Mouse (Mus musculus): ENCODE results near the gene Erich6. TPM values are rescaled to one million over a fixed set of nuclear protein-coding genes. Genes with fewer than 3 reads are reported as not detected.

Gene Erich6
- polyA plus RNA-seq, 1 experiment: not detected

GRCm38 (mm10) chr3:58647179-58647578, 10.2 kb upstream of the Erich6 start:
- WGBS: 53% methylated on average over 2 of the region's 2 CpGs
- no peak overlapping the region for H3K4me3 ChIP-seq (ENCODE audit: low read depth, low read length)

GRCm38 (mm10) chr3:58646180-58646579, 9.2 kb upstream of the Erich6 start:
- Histone ChIP-seq H3K36me3 (ENCODE audit: control insufficient read depth, insufficient read depth, low read length) (no peaks in the 10 kb centered on the region), H3K27me3 (ENCODE audit: control insufficient read depth, insufficient read depth, low read length) (no peaks in the 10 kb centered on the region), H3K27ac (ENCODE audit: insufficient read depth, low read depth, low read length) (no peak overlapping the region), H3K4me1 (ENCODE audit: control insufficient read depth, insufficient read depth, insufficient read length, low read length) (no peaks in the 10 kb centered on the region), H3K4me3 (ENCODE audit: low read depth, low read length) (no peak overlapping the region)
- 79% methylated on average over 4 of the region's 4 CpGs for WGBS
- TF ChIP-seq CTCF (IDR thresholded peaks at IDR 0.05; ENCODE audit: extremely low read depth, insufficient read length, insufficient replicate concordance, low read depth, low read length) (no peak), POLR2A (IDR thresholded peaks at IDR 0.05; ENCODE audit: low read depth, low read length) (no peak)

More at GRCm38 (mm10) chr3:58647179-58647578, 10.2 kb upstream of the Erich6 start:
- no peak for TF ChIP-seq CTCF (IDR thresholded peaks at IDR 0.05; ENCODE audit: extremely low read depth, insufficient read length, insufficient replicate concordance, low read depth, low read length)
- Histone ChIP-seq H3K27ac (ENCODE audit: insufficient read depth, low read depth, low read length) (no peak overlapping the region), H3K27me3 (ENCODE audit: control insufficient read depth, insufficient read depth, low read length) (no peaks in the 10 kb centered on the region), H3K4me1 (ENCODE audit: control insufficient read depth, insufficient read depth, insufficient read length, low read length) (no peaks in the 10 kb centered on the region), H3K36me3 (ENCODE audit: control insufficient read depth, insufficient read depth, low read length) (no peaks in the 10 kb centered on the region)

- 78% methylated on average over 2 of the region's 2 CpGs for WGBS
- no peaks in the 10 kb centered on the region for H3K36me3 ChIP-seq (ENCODE audit: control insufficient read depth, insufficient read depth, low read length)
- H3K4me1 ChIP-seq (ENCODE audit: control insufficient read depth, insufficient read depth, insufficient read length, low read length): peaks cover 4% of the 10 kb centered on the region
- no peak for TF ChIP-seq CTCF (IDR thresholded peaks at IDR 0.05; ENCODE audit: extremely low read depth, insufficient read length, insufficient replicate concordance, low read depth, low read length)
- TF ChIP-seq POLR2A (IDR thresholded peaks at IDR 0.05; ENCODE audit: low read depth, low read length): no peak
- peaks cover 5% of the 10 kb centered on the region for H3K27me3 ChIP-seq (ENCODE audit: control insufficient read depth, insufficient read depth, low read length)
- H3K27ac ChIP-seq (ENCODE audit: insufficient read depth, low read depth, low read length): no peak overlapping the region
- no peak overlapping the region for H3K4me3 ChIP-seq (ENCODE audit: low read depth, low read length)
Measured at GRCm38 (mm10) chr3:58631693-58632092, 5.3 kb downstream of the Erich6 start.

GRCm38 (mm10) chr3:58624981-58625380, 12.0 kb downstream of the Erich6 start:
- H3K4me3 ChIP-seq (ENCODE audit: low read depth, low read length): no peak overlapping the region
- 82% methylated on average over 4 of the region's 4 CpGs for WGBS
- no peak for TF ChIP-seq POLR2A (IDR thresholded peaks at IDR 0.05; ENCODE audit: low read depth, low read length)
- TF ChIP-seq CTCF (IDR thresholded peaks at IDR 0.05; ENCODE audit: extremely low read depth, insufficient read length, insufficient replicate concordance, low read depth, low read length): no peak
- H3K36me3 ChIP-seq (ENCODE audit: control insufficient read depth, insufficient read depth, low read length): no peaks in the 10 kb centered on the region
- H3K4me1 ChIP-seq (ENCODE audit: control insufficient read depth, insufficient read depth, insufficient read length, low read length): no peaks in the 10 kb centered on the region
- H3K27ac ChIP-seq (ENCODE audit: insufficient read depth, low read depth, low read length): no peak overlapping the region
- no peaks in the 10 kb centered on the region for H3K27me3 ChIP-seq (ENCODE audit: control insufficient read depth, insufficient read depth, low read length)

- Histone ChIP-seq H3K4me1 (ENCODE audit: control insufficient read depth, insufficient read depth, insufficient read length, low read length) (no peaks in the 10 kb centered on the region), H3K27me3 (ENCODE audit: control insufficient read depth, insufficient read depth, low read length) (no peaks in the 10 kb centered on the region), H3K4me3 (ENCODE audit: low read depth, low read length) (no peak overlapping the region), H3K27ac (ENCODE audit: insufficient read depth, low read depth, low read length) (no peak overlapping the region), H3K36me3 (ENCODE audit: control insufficient read depth, insufficient read depth, low read length) (no peaks in the 10 kb centered on the region)
- TF ChIP-seq CTCF (IDR thresholded peaks at IDR 0.05; ENCODE audit: extremely low read depth, insufficient read length, insufficient replicate concordance, low read depth, low read length) (no peak), POLR2A (IDR thresholded peaks at IDR 0.05; ENCODE audit: low read depth, low read length) (no peak)
- 70% methylated on average over 3 of the region's 3 CpGs for WGBS
Measured at GRCm38 (mm10) chr3:58622665-58623394, 14.2 kb downstream of the Erich6 start.

GRCm38 (mm10) chr3:58621066-58621465, 15.9 kb downstream of the Erich6 start:
- Histone ChIP-seq H3K27me3 (ENCODE audit: control insufficient read depth, insufficient read depth, low read length) (no peaks in the 10 kb centered on the region), H3K36me3 (ENCODE audit: control insufficient read depth, insufficient read depth, low read length) (no peaks in the 10 kb centered on the region), H3K4me3 (ENCODE audit: low read depth, low read length) (no peak overlapping the region), H3K4me1 (ENCODE audit: control insufficient read depth, insufficient read depth, insufficient read length, low read length) (no peaks in the 10 kb centered on the region), H3K27ac (ENCODE audit: insufficient read depth, low read depth, low read length) (no peak overlapping the region)
- TF ChIP-seq POLR2A (IDR thresholded peaks at IDR 0.05; ENCODE audit: low read depth, low read length): no peak
- TF ChIP-seq CTCF (IDR thresholded peaks at IDR 0.05; ENCODE audit: extremely low read depth, insufficient read length, insufficient replicate concordance, low read depth, low read length): no peak
- 58% methylated on average over 7 of the region's 7 CpGs for WGBS

- H3K27me3 ChIP-seq (ENCODE audit: control insufficient read depth, insufficient read depth, low read length): no peaks in the 10 kb centered on the region
- no peak for TF ChIP-seq POLR2A (IDR thresholded peaks at IDR 0.05; ENCODE audit: low read depth, low read length)
- TF ChIP-seq CTCF (IDR thresholded peaks at IDR 0.05; ENCODE audit: extremely low read depth, insufficient read length, insufficient replicate concordance, low read depth, low read length): no peak
- H3K4me3 ChIP-seq (ENCODE audit: low read depth, low read length): no peak overlapping the region
- H3K27ac ChIP-seq (ENCODE audit: insufficient read depth, low read depth, low read length): no peak overlapping the region
- H3K4me1 ChIP-seq (ENCODE audit: control insufficient read depth, insufficient read depth, insufficient read length, low read length): no peaks in the 10 kb centered on the region
- H3K36me3 ChIP-seq (ENCODE audit: control insufficient read depth, insufficient read depth, low read length): no peaks in the 10 kb centered on the region
- WGBS: 68% methylated on average over 5 of the region's 5 CpGs
Measured at GRCm38 (mm10) chr3:58609985-58610384, 27.0 kb downstream of the Erich6 start.
